Mouse (Mus musculus) cerebellum, postnatal 36 days (tissue): ENCODE results near the gene Pcolce2.

Experiments
- DNase-seq, 2 experiments: peaks; one replicate each; pipeline ENCODE4 v3.0.0; 2021 to 2022; ENCODE audit warnings: mixed read lengths in 2 of 2

The Pcolce2 gene

GRCm38 (mm10) chr9:95657941-95658340 lies 20.5 kb downstream of the Pcolce2 start:
- no peak for DNase-seq

GRCm38 (mm10) chr9:95664290-95664989 lies 27.0 kb downstream of the Pcolce2 start:
- no peak for DNase-seq

GRCm38 (mm10) chr9:95665835-95666234 lies 28.4 kb downstream of the Pcolce2 start:
- DNase-seq: no peak

DNA sequence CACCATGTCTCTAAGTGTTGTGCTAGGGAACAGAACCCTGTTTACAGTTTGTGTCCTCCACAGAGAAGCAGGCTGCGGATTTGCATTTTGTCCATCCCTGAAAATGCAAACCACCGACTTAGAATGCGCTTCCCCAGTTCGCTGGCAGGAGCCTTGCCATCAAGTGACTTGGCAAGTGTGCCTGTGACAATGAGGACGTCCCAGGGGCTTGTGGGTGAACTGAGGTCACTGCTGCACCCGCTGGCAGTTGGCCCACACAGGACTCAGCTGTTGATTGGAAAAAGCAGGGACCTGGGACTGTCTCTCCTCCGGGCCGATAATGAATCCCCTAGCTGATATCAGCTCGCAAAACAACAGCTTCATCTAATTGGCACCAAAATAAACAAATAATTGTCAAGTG lies 30.4 kb downstream of the Pcolce2 start:
- DNase-seq: peak; percentile 58 to 64

- DNase-seq: peak in 1 of 2 experiments; percentile 7
These were observed 30.9 kb downstream of the Pcolce2 start for GRCm38 (mm10) chr9:95668306-95668705.

GRCm38 (mm10) chr9:95672331-95672730 lies 34.9 kb downstream of the Pcolce2 start:
- no peak for DNase-seq

- no peak for DNase-seq
These were observed 35.4 kb downstream of the Pcolce2 start for GRCm38 (mm10) chr9:95672760-95673159.

GRCm38 (mm10) chr9:95675064-95675699 lies 37.8 kb downstream of the Pcolce2 start:
- DNase-seq: peak; percentile 71 to 74

GRCm38 (mm10) chr9:95676021-95676420 lies 38.6 kb downstream of the Pcolce2 start:
- no peak for DNase-seq

GRCm38 (mm10) chr9:95679966-95680365 lies 42.6 kb downstream of the Pcolce2 start:
- DNase-seq: no peak

DNA sequence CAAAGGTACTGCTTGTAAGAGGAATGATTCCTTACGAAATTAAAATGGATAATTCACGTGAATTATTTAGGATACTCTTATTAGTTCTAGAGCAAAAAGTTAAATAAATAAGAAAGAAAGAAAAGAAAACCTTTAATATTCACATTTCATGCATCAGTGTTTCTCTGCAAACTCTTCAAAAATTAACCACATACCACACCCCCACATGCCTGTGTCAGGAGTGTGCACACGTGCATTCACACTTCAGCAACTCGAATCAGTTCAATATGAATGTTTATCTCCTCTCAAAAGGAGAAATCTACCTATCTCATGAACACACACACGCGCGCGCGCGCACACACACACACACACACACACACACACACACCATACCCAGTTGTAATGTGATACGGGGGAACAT lies 43.3 kb downstream of the Pcolce2 start:
- no peak for DNase-seq

DNA sequence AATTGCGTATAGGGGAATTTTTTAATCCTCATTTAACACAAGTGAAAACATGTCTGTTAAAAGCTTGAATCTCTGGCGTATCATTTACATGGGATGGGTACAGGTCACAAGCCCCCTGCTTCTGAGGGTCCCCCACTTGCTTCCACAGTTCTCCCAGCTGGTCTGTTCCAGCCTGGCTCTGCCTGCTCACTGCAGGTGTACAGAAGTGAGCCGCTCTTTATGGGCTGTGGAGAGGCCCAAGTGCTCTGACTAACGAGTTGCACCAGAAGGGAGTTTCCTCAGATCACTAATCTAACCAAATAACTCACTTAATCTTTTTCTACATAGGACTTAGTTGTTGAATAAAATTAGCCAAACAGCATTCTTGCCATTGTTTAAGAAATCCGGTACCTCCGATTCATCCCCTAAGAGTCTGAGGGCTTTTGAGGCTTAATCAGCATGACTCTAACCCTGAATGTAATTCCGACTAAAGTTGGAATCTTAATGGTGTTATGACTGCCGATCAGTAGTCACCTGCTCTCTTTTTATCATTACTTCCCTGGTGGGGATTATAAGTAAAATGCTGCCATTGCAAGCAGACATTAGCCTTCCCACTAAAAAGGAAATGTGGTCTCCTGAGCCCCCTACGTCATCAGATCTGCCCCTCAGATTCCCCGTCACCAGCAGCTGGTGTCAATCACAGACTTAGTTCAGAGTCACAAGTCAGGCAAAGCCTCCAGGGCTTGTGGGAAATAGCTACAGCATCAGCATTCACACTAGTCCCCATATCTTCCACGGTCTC lies 48.4 kb downstream of the Pcolce2 start:
- DNase-seq: no peak

- DNase-seq: peak; percentile 50 to 54
These were observed 50.7 kb downstream of the Pcolce2 start for GRCm38 (mm10) chr9:95688064-95688463.

- DNase-seq: no peak
These were observed 55.4 kb downstream of the Pcolce2 start for GRCm38 (mm10) chr9:95692823-95693222.

- no peak for DNase-seq
These were observed 56.2 kb downstream of the Pcolce2 start for GRCm38 (mm10) chr9:95693528-95694100.

- no peak for DNase-seq
These were observed 57.1 kb downstream of the Pcolce2 start for GRCm38 (mm10) chr9:95694526-95694925.

- DNase-seq: no peak
These were observed 57.6 kb downstream of the Pcolce2 start for GRCm38 (mm10) chr9:95695023-95695422.

DNA sequence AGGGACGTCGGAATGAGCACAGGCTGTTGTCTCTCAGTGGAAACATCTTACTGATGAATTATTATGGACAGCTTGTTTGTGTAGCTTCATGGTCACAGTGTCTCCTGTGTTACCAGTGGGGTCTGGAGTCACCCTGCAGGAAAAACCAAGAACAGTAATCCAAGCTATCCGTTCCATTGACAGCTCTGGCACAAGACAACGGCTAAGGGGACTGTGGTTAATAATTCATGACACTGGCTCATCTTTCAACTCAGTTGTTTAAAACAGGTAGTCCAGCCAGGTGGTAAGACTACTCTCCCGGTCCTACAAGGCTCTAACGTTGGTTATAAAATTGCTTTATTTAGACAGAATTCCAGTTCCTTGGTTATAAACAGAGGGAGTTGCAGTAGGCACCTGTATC lies 59.2 kb downstream of the Pcolce2 start:
- DNase-seq: no peak

GRCm38 (mm10) chr9:95697808-95698207 lies 60.4 kb downstream of the Pcolce2 start:
- peak; percentile 21 to 63 for DNase-seq

- no peak for DNase-seq
These were observed 61.9 kb downstream of the Pcolce2 start for GRCm38 (mm10) chr9:95699273-95699672.

DNA sequence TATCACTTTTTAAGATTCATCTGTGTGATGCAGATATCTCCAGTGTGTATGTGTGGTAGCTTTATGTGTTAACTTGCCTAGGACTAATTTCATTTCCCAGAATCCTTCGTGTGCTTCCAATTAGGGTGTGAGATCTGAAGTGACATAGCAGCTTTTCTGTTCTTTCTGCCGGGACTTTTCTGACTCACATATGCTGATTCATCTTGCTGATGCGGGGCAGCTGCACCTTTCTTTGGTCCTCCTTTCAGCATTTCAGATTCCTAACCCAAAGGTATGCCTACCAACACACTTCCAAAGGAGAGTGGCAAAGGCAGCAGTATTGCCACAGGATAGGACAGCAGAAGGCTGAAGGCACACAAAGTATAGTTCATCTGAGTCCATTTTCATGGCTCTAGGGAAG lies 66.7 kb downstream of the Pcolce2 start:
- DNase-seq: no peak

- no peak for DNase-seq
These were observed 68.0 kb downstream of the Pcolce2 start for GRCm38 (mm10) chr9:95705371-95705770.

DNA sequence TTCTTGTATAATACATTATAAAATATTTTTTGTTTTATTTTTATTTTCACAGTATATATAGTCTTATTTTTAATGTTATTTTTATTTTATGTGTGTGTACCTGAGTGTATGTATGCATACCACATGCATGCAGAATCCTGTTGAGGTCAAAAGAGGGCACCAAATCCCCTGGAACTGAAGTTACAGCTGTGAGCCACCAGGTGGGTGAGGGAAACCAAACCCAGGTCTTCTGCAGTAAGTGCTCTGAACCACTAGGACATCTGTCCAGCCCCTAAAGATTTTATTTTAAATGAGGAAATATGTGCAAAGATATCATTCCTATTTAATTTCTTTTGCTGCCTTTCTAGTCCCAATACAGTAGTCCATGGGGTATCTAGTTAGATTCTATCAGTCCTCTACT lies 71.5 kb downstream of the Pcolce2 start:
- no peak for DNase-seq
